Mouse (Mus musculus) right cerebral cortex, postnatal 10 days (tissue): ENCODE measurements around the gene Ptpn4.
A peak's percentile ranks its signal among the peaks of the same experiment; 100 is the strongest.

Experiments used
- DNase-seq, 2 experiments: peaks; one replicate each; pipeline ENCODE4 v3.0.0; 2021; ENCODE audit warnings: low spot score in 2 of 2

Ptpn4 gene

GRCm38 (mm10) chr1:119837035-119837751 is at the start of gene Ptpn4:
TSS of gene Ptpn4 (minus strand) at chr1:119837613.
- peak; percentile 99 for DNase-seq

- DNase-seq, result peak in 1 of 2 experiments; percentile 31
Observed at GRCm38 (mm10) chr1:119886320-119886719, 48.9 kb upstream of the Ptpn4 start.

- DNase-seq, result peak; percentile 74 to 87
Observed at GRCm38 (mm10) chr1:119884272-119884671, 46.9 kb upstream of the Ptpn4 start.

GRCm38 (mm10) chr1:119878909-119879308 is 41.5 kb upstream of the Ptpn4 start:
- DNase-seq, result peak; percentile 88 to 90

GRCm38 (mm10) chr1:119877469-119877868 is 40.1 kb upstream of the Ptpn4 start:
- DNase-seq, result no peak

- DNase-seq, result no peak
Observed at GRCm38 (mm10) chr1:119868395-119869161, 31.2 kb upstream of the Ptpn4 start.

- no peak for DNase-seq
Observed at GRCm38 (mm10) chr1:119867300-119867699, 29.9 kb upstream of the Ptpn4 start.

- no peak for DNase-seq
Observed at GRCm38 (mm10) chr1:119865311-119865710, 27.9 kb upstream of the Ptpn4 start.

GRCm38 (mm10) chr1:119863507-119864296 is 26.3 kb upstream of the Ptpn4 start:
- peak; percentile 54 to 62 for DNase-seq

- no peak for DNase-seq
Observed at GRCm38 (mm10) chr1:119859566-119859965, 22.2 kb upstream of the Ptpn4 start.

GRCm38 (mm10) chr1:119852980-119853379 is 15.6 kb upstream of the Ptpn4 start:
- no peak for DNase-seq

- no peak for DNase-seq
Observed at GRCm38 (mm10) chr1:119852339-119852738, 14.9 kb upstream of the Ptpn4 start.

- DNase-seq, result no peak
Observed at GRCm38 (mm10) chr1:119849146-119849935, 11.9 kb upstream of the Ptpn4 start.

- peak in 1 of 2 experiments; percentile 10 for DNase-seq
Observed at GRCm38 (mm10) chr1:119845321-119845720, 7.9 kb upstream of the Ptpn4 start.

- no peak for DNase-seq
Observed at GRCm38 (mm10) chr1:119843121-119843520, 5.7 kb upstream of the Ptpn4 start.

GRCm38 (mm10) chr1:119838241-119838640 is 828 bp upstream of the Ptpn4 start:
- DNase-seq, result no peak

- DNase-seq, result peak; percentile 38 to 45
Observed at GRCm38 (mm10) chr1:119836479-119837015, 866 bp downstream of the Ptpn4 start.

GRCm38 (mm10) chr1:119835726-119836478 is 1.5 kb downstream of the Ptpn4 start:
- DNase-seq, result no peak

GRCm38 (mm10) chr1:119828160-119828559 is 9.3 kb downstream of the Ptpn4 start:
- no peak for DNase-seq

- no peak for DNase-seq
Observed at GRCm38 (mm10) chr1:119818704-119819103, 18.7 kb downstream of the Ptpn4 start.
